Mouse (Mus musculus) heart, postnatal 14 days (tissue): ENCODE results near the gene Pycr1. TPM values are rescaled to one million over a fixed set of nuclear protein-coding genes. Genes with fewer than 3 reads are reported as not detected.

Experiments
- DNase-seq, 2 experiments: peaks; one replicate each; pipeline ENCODE4 v3.0.0; 2021 to 2022
- intact Hi-C: fragments of 180-260 bp; cut with DNase I; formaldehyde crosslinking; loops from one replicate; pipeline ENCODE4 v1.15.1; 2025
- total RNA-seq, 2 experiments: library from RNA; stranded (reverse); gene quantifications; 2 replicates each; pipeline ENCODE4 v1.2.3; 2021

The Pycr1 gene
- total RNA-seq, 2 experiments from 2014 or later = 1.9 to 2.1 TPM

GRCm38 (mm10) chr11:120659509-120660300 is 16.1 kb upstream of the Pycr1 start:
- intact Hi-C loops = loop anchor here (1.0 to 5.0 kb wide), 2 partner anchors 53 to 118 kb away; no protein-coding TSS in a partner anchor
- no peak for DNase-seq

- peak; percentile 85 to 88 for DNase-seq
- intact Hi-C loops = loop anchor here (1.0 to 5.0 kb wide), 2 partner anchors 53 to 118 kb away; no protein-coding TSS in a partner anchor
Measured at GRCm38 (mm10) chr11:120658876-120659410, 15.4 kb upstream of the Pycr1 start.

- intact Hi-C loops = loop anchor here (5.0 kb wide), 1 partner anchor 120 kb away; no protein-coding TSS in a partner anchor
- no peak for DNase-seq
Measured at GRCm38 (mm10) chr11:120657301-120657700, 13.7 kb upstream of the Pycr1 start.

DNA sequence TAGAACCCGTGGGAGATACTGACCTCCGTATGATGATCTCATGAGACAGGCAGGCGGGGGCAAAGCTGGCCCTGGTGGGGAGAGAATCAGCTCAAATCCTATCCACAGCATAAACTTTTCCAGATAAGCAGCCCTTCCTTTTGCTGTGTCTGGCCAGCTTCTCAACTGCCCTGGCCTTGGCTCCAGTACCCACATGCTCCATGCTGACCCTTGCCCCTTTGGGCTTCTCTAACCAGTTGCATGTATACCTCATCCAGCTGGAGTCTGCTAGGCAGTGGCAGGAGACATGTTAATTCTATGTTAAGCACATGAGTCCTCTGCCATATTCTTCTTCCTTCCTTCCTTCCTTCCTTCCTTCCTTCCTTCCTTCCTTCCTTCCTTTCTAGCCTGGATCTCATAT is 11.2 kb upstream of the Pycr1 start:
- intact Hi-C loops = loop anchor here (5.0 kb wide), 1 partner anchor 123 kb away; no protein-coding TSS in a partner anchor
- no peak for DNase-seq

DNA sequence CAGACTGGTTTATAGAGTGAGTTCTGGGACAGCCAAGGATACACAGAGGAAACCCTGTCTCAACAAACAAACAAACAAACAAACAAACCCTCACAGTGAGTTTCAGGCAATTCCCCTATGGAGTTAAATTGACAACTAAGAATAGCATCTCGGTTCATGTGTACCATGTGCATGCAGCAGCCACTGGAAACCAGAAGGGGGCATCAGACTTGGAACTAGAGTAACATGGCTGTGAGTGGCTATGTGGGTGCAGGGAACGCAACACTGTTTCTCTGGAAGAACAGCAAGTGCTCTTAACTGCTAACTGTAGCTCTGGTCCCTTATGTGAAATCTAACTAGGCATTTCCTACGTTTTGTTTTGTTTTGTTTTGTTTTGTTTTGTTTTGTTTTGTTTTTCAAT is 8.3 kb upstream of the Pycr1 start:
- intact Hi-C loops = no loop called here
- no peak for DNase-seq

GRCm38 (mm10) chr11:120648001-120648476 is 4.5 kb upstream of the Pycr1 start, which contains the start of gene Myadml2:
TSS of gene Myadml2 (minus strand) at chr11:120648158.
- intact Hi-C loops = no loop called here
- peak; percentile 53 to 56 for DNase-seq

GRCm38 (mm10) chr11:120647047-120647830 is 3.7 kb upstream of the Pycr1 start:
- no peak for DNase-seq
- intact Hi-C loops = no loop called here

- no peak for DNase-seq
- intact Hi-C loops = no loop called here
Measured at GRCm38 (mm10) chr11:120642939-120643600, 499 bp downstream of the Pycr1 start.

DNA sequence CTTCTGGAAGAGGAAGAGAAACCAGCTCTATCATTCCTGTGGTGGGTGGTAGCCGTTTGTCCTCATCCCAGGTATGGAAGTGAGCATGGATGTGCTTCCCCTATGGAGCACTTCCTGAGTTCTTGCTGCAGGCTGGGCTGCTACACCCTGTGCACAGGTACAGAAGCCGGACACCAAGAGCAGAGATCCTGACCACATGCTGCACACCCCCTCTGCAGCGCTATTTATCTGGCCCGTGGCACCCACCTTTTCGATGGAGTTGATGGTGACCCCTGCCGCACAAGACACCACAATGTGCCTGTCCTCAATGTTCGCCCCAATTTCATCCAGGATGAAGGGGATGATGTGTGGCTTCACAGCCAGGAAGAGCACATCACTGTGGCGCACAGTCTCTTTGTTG is 1.7 kb downstream of the Pycr1 start:
- intact Hi-C loops = no loop called here
- no peak for DNase-seq

DNA sequence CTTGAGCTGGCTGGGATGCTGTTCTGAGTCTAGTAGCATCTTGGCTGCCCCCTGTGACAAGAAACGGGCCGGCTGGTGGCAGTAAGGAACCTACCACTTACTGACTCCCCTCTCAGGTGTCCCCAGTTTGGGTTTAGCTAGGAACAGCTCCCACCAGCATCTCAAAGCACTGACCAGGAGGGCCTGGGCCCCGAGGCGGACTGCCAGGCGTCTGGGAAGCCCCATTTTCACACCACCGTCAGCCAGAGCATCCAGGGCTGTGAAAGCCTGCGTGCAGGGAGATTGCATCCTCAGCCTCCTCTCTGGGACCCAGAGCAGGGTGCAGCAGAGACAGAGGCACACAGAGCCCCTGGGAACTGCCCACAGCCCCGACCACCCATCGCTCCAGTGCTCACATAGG is 2.3 kb downstream of the Pycr1 start:
- intact Hi-C loops = no loop called here
- no peak for DNase-seq

DNA sequence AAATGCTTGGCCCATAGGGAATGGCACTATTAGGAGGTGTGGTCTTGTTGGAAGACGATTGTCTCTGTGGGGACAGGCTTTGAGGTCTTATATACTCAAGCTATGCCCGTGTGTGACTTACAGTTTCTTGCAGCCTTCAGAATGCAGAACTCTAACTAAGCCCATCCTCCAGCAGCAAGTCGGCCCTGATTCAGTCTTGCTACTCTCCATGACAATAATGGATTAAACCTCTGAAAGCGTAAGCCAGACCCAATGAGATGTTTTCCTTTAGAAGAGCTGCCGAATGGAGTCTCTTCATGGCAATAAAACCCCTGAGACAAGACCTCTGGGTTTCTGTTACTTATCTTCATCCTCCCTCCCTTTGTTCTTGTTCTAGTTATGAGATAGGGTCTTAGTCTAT is 8.8 kb downstream of the Pycr1 start:
- intact Hi-C loops = no loop called here
- no peak for DNase-seq

GRCm38 (mm10) chr11:120633520-120634343 is 9.8 kb downstream of the Pycr1 start, which contains the start of gene Mafg:
TSS of gene Mafg (minus strand) at chr11:120633600.
- intact Hi-C loops = no loop called here
- DNase-seq = peak; percentile 94 to 95

- intact Hi-C loops = no loop called here
- DNase-seq = peak; percentile 74 to 75
Measured at GRCm38 (mm10) chr11:120632559-120633519, 10.7 kb downstream of the Pycr1 start.

DNA sequence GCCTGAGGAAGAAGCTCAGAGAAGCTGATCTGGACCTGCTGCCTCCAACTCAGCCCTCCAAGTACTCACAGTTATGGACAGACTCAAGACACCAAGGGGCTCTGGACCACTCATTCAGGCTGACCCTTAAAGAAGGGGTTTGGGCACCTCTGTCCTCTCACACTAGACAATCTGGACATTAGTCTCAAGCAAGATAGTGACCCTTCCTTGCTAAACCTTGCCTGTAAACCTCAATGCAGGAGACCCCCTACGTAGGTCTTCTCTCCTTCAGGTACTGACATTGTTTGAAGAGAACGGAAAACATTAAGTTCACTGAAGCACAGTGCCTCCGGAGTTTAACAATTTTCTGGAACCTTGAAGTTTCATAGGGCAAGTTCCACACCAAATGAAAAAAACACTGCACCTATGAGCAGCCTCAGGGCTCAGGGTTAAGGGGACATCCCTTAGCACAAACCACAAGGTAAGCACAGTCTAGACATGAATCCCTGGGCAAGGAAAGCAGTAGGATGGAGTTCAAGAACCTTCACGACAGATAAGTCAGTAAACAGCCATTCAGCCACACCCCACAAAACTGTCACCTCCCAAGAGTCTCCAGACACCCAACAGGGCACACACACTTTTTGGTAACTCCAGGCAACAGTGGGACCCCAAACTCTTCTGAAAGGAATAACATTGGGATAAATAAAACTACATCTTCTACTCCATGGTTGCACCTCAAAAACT is 11.7 kb downstream of the Pycr1 start:
- intact Hi-C loops = no loop called here
- no peak for DNase-seq

- intact Hi-C loops = no loop called here
Measured at GRCm38 (mm10) chr11:120630881-120631725, 12.5 kb downstream of the Pycr1 start.

GRCm38 (mm10) chr11:120630401-120630871 is 13.1 kb downstream of the Pycr1 start:
- intact Hi-C loops = no loop called here
- peak in 1 of 2 experiments; percentile 57 for DNase-seq

More at GRCm38 (mm10) chr11:120630881-120631725, 12.5 kb downstream of the Pycr1 start:
- DNase-seq = no peak
